Mouse (Mus musculus) hindbrain, embryonic 14.5 days (tissue): ENCODE results near the gene Senp6. TPM values are rescaled to one million over a fixed set of nuclear protein-coding genes. Genes with fewer than 3 reads are reported as not detected.

ENCODE experiments used
- ATAC-seq: fragments of 200-750 bp; cut with Nextera tagmentation; 2 replicates; pipeline ENCODE4 v1.8.0; 2017; ENCODE audit warnings: moderate number of reproducible peaks, mild to moderate bottlenecking, moderate TSS enrichment, moderate library complexity; ENCODE audit not compliant: low FRiP score
- DNase-seq: peaks from one replicate; pipeline ENCODE4 v3.0.0-alpha.2; 2015; ENCODE audit warnings: low spot score
- H3K27ac ChIP-seq: fragments of 300-500 bp; sonication (generic); 2 replicates; pipeline ENCODE4 v1.5.1; 2014; ENCODE audit warnings: mild to moderate bottlenecking, moderate library complexity
- H3K27me3 ChIP-seq: fragments of 300-500 bp; sonication (generic); 2 replicates; pipeline ENCODE4 v1.6.1; 2014; ENCODE audit warnings: mild to moderate bottlenecking, low read length, mixed read lengths; ENCODE audit not compliant: control insufficient read depth, insufficient read depth
- H3K36me3 ChIP-seq: fragments of 300-500 bp; sonication (generic); replicated peaks from 2 replicates; pipeline ENCODE4 v1.6.1; 2014; ENCODE audit not compliant: control insufficient read depth, insufficient read depth
- H3K4me1 ChIP-seq: fragments of 300-500 bp; sonication (generic); replicated peaks from 2 replicates; pipeline ENCODE4 v1.6.1; 2014; ENCODE audit warnings: antibody characterized with exemption, low read length, mixed read lengths; ENCODE audit not compliant: control insufficient read depth, insufficient read depth
- H3K4me2 ChIP-seq: fragments of 300-500 bp; sonication (generic); replicated peaks from 2 replicates; pipeline ENCODE4 v1.6.1; 2014; ENCODE audit warnings: mild to moderate bottlenecking, moderate library complexity
- H3K4me3 ChIP-seq: fragments of 300-500 bp; sonication (generic); replicated peaks from 2 replicates; pipeline ENCODE4 v1.5.1; 2014; ENCODE audit warnings: mild to moderate bottlenecking, low read length
- H3K9ac ChIP-seq: fragments of 300-500 bp; sonication (generic); 2 replicates; pipeline ENCODE4 v1.6.1; 2014
- H3K9me3 ChIP-seq: fragments of 300-500 bp; sonication (generic); 2 replicates; pipeline ENCODE4 v1.6.1; 2016; ENCODE audit warnings: low read length; ENCODE audit not compliant: control insufficient read depth
- WGBS: fragments of 180-500 bp; shearing (Covaris S2); extraction: QIAGEN DNeasy Blood & Tissue Kit; methylation state at CpG from one replicate; pipeline ENCODE4 v1.1.7; 2014; 5-methylcytosine and 5-hydroxymethylcytosine counted together
- polyA plus RNA-seq: library from polyadenylated mRNA; unstranded; fragments of >200 nt; fragmentation: Nextera tagmentation; extraction: Ambion mirVana; gene quantifications from 2 replicates; pipeline ENCODE4 v1.2.1, GENCODE M21; 2014

The Senp6 gene
- polyA plus RNA-seq, 1 experiment from 2014 or later: 61.1 TPM

DNA sequence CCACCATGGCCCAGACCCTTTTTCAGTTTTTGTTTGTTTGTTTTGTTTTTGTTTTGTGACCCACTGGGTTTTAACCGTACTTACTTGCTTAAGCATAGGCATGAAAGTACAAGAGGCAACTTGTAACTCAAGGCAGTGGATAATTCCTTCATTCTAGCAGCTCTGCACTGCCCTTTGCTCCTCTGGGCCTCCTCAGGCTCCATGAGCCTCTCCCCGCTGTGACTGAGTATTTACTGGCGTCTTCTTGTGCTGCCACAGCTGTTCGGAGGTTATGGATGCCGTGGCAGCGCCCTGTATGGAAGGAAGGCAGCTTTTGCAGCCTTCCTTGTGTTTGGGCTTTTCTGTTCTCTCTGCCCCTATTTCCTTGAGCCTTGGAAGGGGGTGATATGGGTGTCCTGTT, 124.5 kb downstream of the Senp6 start:
- WGBS: 67% methylated on average over 6 of the region's 6 CpGs
- H3K36me3 ChIP-seq: no peaks in the 10 kb centered on the region

DNA sequence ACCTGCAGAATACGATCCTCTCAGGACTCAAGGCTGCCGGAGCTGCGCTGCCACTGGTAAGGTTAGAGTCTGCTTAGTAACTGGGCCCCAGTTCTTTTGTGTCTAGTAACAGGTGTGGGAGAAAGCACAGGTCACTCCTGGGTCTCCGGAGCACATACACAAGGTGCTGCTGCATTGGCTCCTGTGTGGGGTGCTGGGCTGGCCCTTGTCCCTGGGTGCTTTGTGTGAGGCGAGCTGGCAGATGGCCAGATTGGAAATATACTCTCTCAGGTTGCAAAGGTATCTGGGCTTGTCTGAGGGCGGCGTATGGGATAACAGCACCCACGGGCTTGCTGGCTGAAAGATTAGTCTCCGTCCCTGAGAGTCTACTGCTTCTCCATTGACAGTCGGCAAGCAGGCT, 125.6 kb downstream of the Senp6 start:
- ATAC-seq (no peak), DNase-seq (no peak)
- 89% methylated on average over 10 of the region's 10 CpGs for WGBS
- Histone ChIP-seq H3K27ac (no peak overlapping the region), H3K9me3 (no peaks in the 10 kb centered on the region), H3K4me3 (no peak overlapping the region), H3K27me3 (no peaks in the 10 kb centered on the region), H3K4me2 (no peak overlapping the region), H3K4me1 (peaks cover 4% of the 10 kb centered on the region; the same call in 1 of the 2 replicates), H3K9ac (no peak overlapping the region), H3K36me3 (no peaks in the 10 kb centered on the region)

More for the DNA sequence above, 124.5 kb downstream of the Senp6 start:
- H3K9ac ChIP-seq: no peak overlapping the region
- ATAC-seq (no peak), DNase-seq (no peak)
- H3K4me1 ChIP-seq: no peaks in the 10 kb centered on the region
- H3K4me2 ChIP-seq: no peak overlapping the region
- H3K27ac ChIP-seq: no peak overlapping the region
- H3K4me3 ChIP-seq: no peak overlapping the region
- H3K27me3 ChIP-seq: no peaks in the 10 kb centered on the region
- H3K9me3 ChIP-seq: no peaks in the 10 kb centered on the region

- H3K27ac ChIP-seq: no peak overlapping the region
- peaks cover 7% of the 10 kb centered on the region; the same call in 1 of the 2 replicates for H3K4me1 ChIP-seq
- no peak overlapping the region for H3K9ac ChIP-seq
- ATAC-seq (no peak), DNase-seq (no peak)
- no peak overlapping the region for H3K4me3 ChIP-seq
- no peak overlapping the region for H3K4me2 ChIP-seq
- H3K9me3 ChIP-seq: no peaks in the 10 kb centered on the region
- H3K27me3 ChIP-seq: no peaks in the 10 kb centered on the region
- H3K36me3 ChIP-seq: no peaks in the 10 kb centered on the region
- 76% methylated on average over 6 of the region's 6 CpGs for WGBS
These were observed 127.7 kb downstream of the Senp6 start for GRCm38 (mm10) chr9:80194446-80194845.

Other genes with a start within 250 kb of the Senp6 start
- 2.2 and 2.4 TPM in 2 replicates for gene Filip1, start 54.1 kb upstream of the Senp6 start, polyA plus RNA-seq
- gene Myo6, start 98.1 kb downstream of the Senp6 start, polyA plus RNA-seq: 27.9 and 30.2 TPM in 2 replicates